Mouse (Mus musculus) hindbrain, embryonic 12.5 days (tissue): ENCODE data around the gene Prkar1b. TPM values are rescaled to one million over a fixed set of nuclear protein-coding genes. Genes with fewer than 3 reads are reported as not detected.
A peak's percentile ranks its signal among the peaks of the same experiment; 100 is the strongest.

ENCODE experiments used
- ATAC-seq: fragments of 200-750 bp; cut with Nextera tagmentation; 2 replicates; pipeline ENCODE4 v1.8.0; 2017; ENCODE audit warnings: moderate TSS enrichment; ENCODE audit not compliant: low FRiP score
- H3K27ac ChIP-seq: fragments of 300-500 bp; sonication (generic); 2 replicates; pipeline ENCODE4 v1.5.1; 2016; ENCODE audit warnings: mild to moderate bottlenecking
- H3K27me3 ChIP-seq: fragments of 300-500 bp; sonication (generic); 2 replicates; pipeline ENCODE4 v1.6.1; 2016; ENCODE audit warnings: mild to moderate bottlenecking
- H3K36me3 ChIP-seq: fragments of 300-500 bp; sonication (generic); 2 replicates; pipeline ENCODE4 v1.6.1; 2016; ENCODE audit warnings: mild to moderate bottlenecking
- H3K4me1 ChIP-seq: fragments of 300-500 bp; sonication (generic); 2 replicates; pipeline ENCODE4 v1.6.1; 2016
- H3K4me2 ChIP-seq: fragments of 300-500 bp; sonication (generic); replicated peaks from 2 replicates; pipeline ENCODE4 v1.6.1; 2016; ENCODE audit warnings: mild to moderate bottlenecking
- H3K4me3 ChIP-seq: fragments of 300-500 bp; sonication (generic); 2 replicates; pipeline ENCODE4 v1.5.1; 2016; ENCODE audit warnings: mild to moderate bottlenecking
- H3K9ac ChIP-seq: fragments of 300-500 bp; sonication (generic); 2 replicates; pipeline ENCODE4 v1.6.1; 2016; ENCODE audit warnings: mild to moderate bottlenecking, moderate library complexity
- H3K9me3 ChIP-seq: fragments of 300-500 bp; sonication (generic); replicated peaks from 2 replicates; pipeline ENCODE4 v1.6.1; 2016; ENCODE audit warnings: mild to moderate bottlenecking
- WGBS: fragments of 180-500 bp; shearing (Covaris S2); methylation state at CpG from one replicate; pipeline ENCODE4 v1.1.7; 2016; 5-methylcytosine and 5-hydroxymethylcytosine counted together
- polyA plus RNA-seq: library from polyadenylated mRNA; unstranded; fragments of >200 nt; fragmentation: Nextera tagmentation; extraction: Ambion mirVana; gene quantifications from 2 replicates; pipeline ENCODE4 v1.2.1, GENCODE M21; 2016

The Prkar1b gene
- polyA plus RNA-seq, 1 experiment from 2014 or later, result 70.1 TPM

- no peak overlapping the region for H3K9ac ChIP-seq
- no peaks in the 10 kb centered on the region for H3K9me3 ChIP-seq
- ATAC-seq, result no peak
- H3K27ac ChIP-seq, result no peak overlapping the region
- H3K27me3 ChIP-seq, result no peaks in the 10 kb centered on the region; the same call in 1 of the 2 replicates
- H3K4me3 ChIP-seq, result no peak overlapping the region
- no peak overlapping the region for H3K4me2 ChIP-seq
- 57% methylated on average over 4 of the region's 4 CpGs for WGBS
- H3K4me1 ChIP-seq, result no peaks in the 10 kb centered on the region
- H3K36me3 ChIP-seq, result no peaks in the 10 kb centered on the region
Measured at GRCm38 (mm10) chr5:139007141-139007775, 142.5 kb downstream of the Prkar1b start.

- Histone ChIP-seq H3K4me2 (no peak overlapping the region), H3K27me3 (peaks cover 13% of the 10 kb centered on the region), H3K4me3 (no peak overlapping the region), H3K36me3 (no peaks in the 10 kb centered on the region), H3K9me3 (0 out of 2 replicates have a peak, but pooled peaks cover 3% of the 10 kb centered on the region), H3K27ac (no peak overlapping the region), H3K4me1 (no peaks in the 10 kb centered on the region), H3K9ac (no peak overlapping the region)
- ATAC-seq, result no peak
- WGBS, result 79% methylated on average over 6 of the region's 6 CpGs
Measured at GRCm38 (mm10) chr5:139004588-139004987, 145.2 kb downstream of the Prkar1b start.

- no peak overlapping the region for H3K9ac ChIP-seq
- 77% methylated on average over 7 of the region's 7 CpGs for WGBS
- H3K9me3 ChIP-seq, result 0 out of 2 replicates have a peak, but pooled peaks cover 3% of the 10 kb centered on the region
- no peaks in the 10 kb centered on the region for H3K36me3 ChIP-seq
- no peak overlapping the region for H3K27ac ChIP-seq
- H3K4me2 ChIP-seq, result no peak overlapping the region
- no peak for ATAC-seq
- H3K27me3 ChIP-seq, result peaks cover 52% of the 10 kb centered on the region
- H3K4me3 ChIP-seq, result no peak overlapping the region
- H3K4me1 ChIP-seq, result peaks cover 31% of the 10 kb centered on the region
Measured at GRCm38 (mm10) chr5:138999716-139000115, 150.1 kb downstream of the Prkar1b start.

- H3K4me2 ChIP-seq, result peak overlapping the region; percentile 97
- H3K27ac ChIP-seq, result no peak overlapping the region
- ATAC-seq, result no peak
- no peaks in the 10 kb centered on the region for H3K36me3 ChIP-seq
- 0 out of 2 replicates have a peak, but pooled peaks cover 3% of the 10 kb centered on the region for H3K9me3 ChIP-seq
- H3K4me1 ChIP-seq, result peaks cover 47% of the 10 kb centered on the region
- peak overlapping the region; percentile 35; the same call in 1 of the 2 replicates for H3K9ac ChIP-seq
- peak overlapping the region; percentile 26 for H3K4me3 ChIP-seq
- 2% methylated on average over 30 of the region's 30 CpGs for WGBS
- peaks cover 65% of the 10 kb centered on the region for H3K27me3 ChIP-seq
Measured at GRCm38 (mm10) chr5:138997936-138998580, 151.7 kb downstream of the Prkar1b start.

GRCm38 (mm10) chr5:138997171-138997788 lies 152.5 kb downstream of the Prkar1b start, which contains the start of gene Pdgfa:
Gene Pdgfa (minus strand): TSS chr5:138997370.
- Histone ChIP-seq H3K9me3 (0 out of 2 replicates have a peak, but pooled peaks cover 3% of the 10 kb centered on the region), H3K27me3 (peaks cover 73% of the 10 kb centered on the region), H3K4me3 (peak within 1 kb of the TSS; percentile 54), H3K36me3 (no peaks in the 10 kb centered on the region), H3K9ac (peak within 1 kb of the TSS; percentile 35; the same call in 1 of the 2 replicates), H3K4me2 (peak within 1 kb of the TSS; percentile 97), H3K27ac (no peak within 1 kb of the TSS), H3K4me1 (peaks cover 54% of the 10 kb centered on the region)
- ATAC-seq, result 0 out of 2 replicates have a peak, but pooled peaks have one; percentile 20
- under 1% methylated on average over 48 of the region's 48 CpGs for WGBS

- 1% methylated on average over 24 of the region's 24 CpGs for WGBS
- Histone ChIP-seq H3K27ac (no peak overlapping the region), H3K9me3 (no peaks in the 10 kb centered on the region), H3K36me3 (no peaks in the 10 kb centered on the region), H3K4me1 (peaks cover 60% of the 10 kb centered on the region), H3K27me3 (peaks cover 80% of the 10 kb centered on the region), H3K4me3 (peak overlapping the region; percentile 54), H3K9ac (no peak overlapping the region), H3K4me2 (peak overlapping the region; percentile 97)
- ATAC-seq, result peak; percentile 0; the same call in 1 of the 2 replicates
Measured at GRCm38 (mm10) chr5:138996322-138997073, 153.3 kb downstream of the Prkar1b start.

GRCm38 (mm10) chr5:138995721-138996311 lies 154.0 kb downstream of the Prkar1b start:
- under 1% methylated on average over 35 of the region's 52 CpGs for WGBS
- H3K36me3 ChIP-seq, result no peaks in the 10 kb centered on the region
- H3K27ac ChIP-seq, result peak overlapping the region; percentile 80
- H3K9me3 ChIP-seq, result no peaks in the 10 kb centered on the region
- H3K4me1 ChIP-seq, result peaks cover 60% of the 10 kb centered on the region
- H3K9ac ChIP-seq, result peak overlapping the region; percentile 80
- peak; percentile 43 for ATAC-seq
- peak overlapping the region; percentile 54 for H3K4me3 ChIP-seq
- H3K4me2 ChIP-seq, result peak overlapping the region; percentile 97
- peaks cover 82% of the 10 kb centered on the region for H3K27me3 ChIP-seq

GRCm38 (mm10) chr5:138994786-138995720 lies 154.7 kb downstream of the Prkar1b start:
- under 1% methylated on average over 90 of the region's 127 CpGs for WGBS
- H3K36me3 ChIP-seq, result no peaks in the 10 kb centered on the region
- peak overlapping the region; percentile 80 for H3K27ac ChIP-seq
- H3K4me2 ChIP-seq, result peak overlapping the region; percentile 97
- H3K9me3 ChIP-seq, result no peaks in the 10 kb centered on the region
- peak overlapping the region; percentile 54 for H3K4me3 ChIP-seq
- peaks cover 60% of the 10 kb centered on the region for H3K4me1 ChIP-seq
- ATAC-seq, result peak; percentile 46
- peak overlapping the region; percentile 80 for H3K9ac ChIP-seq
- H3K27me3 ChIP-seq, result peaks cover 86% of the 10 kb centered on the region

- Histone ChIP-seq H3K4me3 (peak overlapping the region; percentile 54), H3K4me1 (peaks cover 63% of the 10 kb centered on the region), H3K9me3 (no peaks in the 10 kb centered on the region), H3K36me3 (no peaks in the 10 kb centered on the region), H3K27ac (peak overlapping the region; percentile 66), H3K4me2 (peak overlapping the region; percentile 97), H3K9ac (peak overlapping the region; percentile 80), H3K27me3 (peaks cover 80% of the 10 kb centered on the region)
- WGBS, result under 1% methylated on average over 44 of the region's 48 CpGs
- ATAC-seq, result 0 out of 2 replicates have a peak, but pooled peaks have one; percentile 10
Measured at GRCm38 (mm10) chr5:138994108-138994785, 155.6 kb downstream of the Prkar1b start.

- peak overlapping the region; percentile 97 for H3K4me2 ChIP-seq
- no peak overlapping the region for H3K27ac ChIP-seq
- peak overlapping the region; percentile 54 for H3K4me3 ChIP-seq
- H3K27me3 ChIP-seq, result peaks cover 77% of the 10 kb centered on the region
- H3K36me3 ChIP-seq, result no peaks in the 10 kb centered on the region
- WGBS, result under 1% methylated on average over 40 of the region's 40 CpGs
- H3K9me3 ChIP-seq, result no peaks in the 10 kb centered on the region
- no peak for ATAC-seq
- peak overlapping the region; percentile 80 for H3K9ac ChIP-seq
- H3K4me1 ChIP-seq, result peaks cover 66% of the 10 kb centered on the region
Measured at GRCm38 (mm10) chr5:138993371-138994107, 156.3 kb downstream of the Prkar1b start.
